Mouse (Mus musculus) ovary, postnatal 36 days (tissue): Measurements from ENCODE around the gene Zfp534.
"Not testable (repeated sequence)": the region's sequence is repeated elsewhere in the genome, so short reads cannot be mapped to it uniquely, and the experiment has no call there.

ENCODE experiments used
- DNase-seq: peaks from one replicate; pipeline ENCODE4 v3.0.0; 2022; ENCODE audit warnings: low spot score, mixed read lengths

Gene Zfp534

DNA sequence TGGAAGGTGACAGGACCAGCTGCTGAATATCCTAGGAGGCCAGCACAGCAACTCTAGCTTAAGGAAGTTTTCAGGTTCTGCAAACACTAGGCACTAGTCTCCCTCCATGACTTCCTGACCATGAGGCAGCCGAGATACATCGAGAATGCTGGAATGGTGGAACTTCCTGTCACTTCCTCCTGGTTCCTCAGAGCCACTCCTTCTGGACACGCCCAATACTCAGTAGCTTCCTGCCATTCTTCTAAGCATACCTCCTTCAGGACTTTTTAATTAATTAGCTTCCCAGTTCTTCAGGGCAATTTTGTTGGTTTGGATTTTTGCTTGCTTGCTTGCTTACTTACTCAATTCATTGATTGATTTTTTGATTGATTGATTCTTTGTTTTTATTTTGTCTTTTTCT lies at the start of gene Zfp534:
TSS of gene Zfp534 (minus strand) at position 101 of the 400 bp plus-strand sequence.
- DNase-seq: not testable (repeated sequence)

DNA sequence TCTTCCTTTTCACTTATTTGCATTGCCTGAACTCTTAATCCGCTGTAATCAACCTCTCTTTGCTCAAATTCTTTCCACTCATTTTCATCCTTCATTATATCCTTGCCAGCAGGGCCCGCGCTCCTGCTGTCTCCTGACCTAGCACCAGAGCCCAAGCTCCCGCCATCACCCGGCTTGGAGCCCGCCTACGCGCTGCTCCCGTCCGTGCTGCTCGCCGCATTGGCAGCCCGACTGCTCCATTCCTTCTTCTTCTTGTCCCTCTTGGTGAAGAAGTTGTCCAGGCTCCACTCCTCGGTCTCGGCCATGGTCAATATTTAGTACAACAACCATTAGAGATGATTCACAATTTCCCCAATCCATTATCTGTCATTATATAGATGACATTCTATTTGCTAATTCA lies 43.9 kb upstream of the Zfp534 start:
- DNase-seq: not testable (repeated sequence)

DNA sequence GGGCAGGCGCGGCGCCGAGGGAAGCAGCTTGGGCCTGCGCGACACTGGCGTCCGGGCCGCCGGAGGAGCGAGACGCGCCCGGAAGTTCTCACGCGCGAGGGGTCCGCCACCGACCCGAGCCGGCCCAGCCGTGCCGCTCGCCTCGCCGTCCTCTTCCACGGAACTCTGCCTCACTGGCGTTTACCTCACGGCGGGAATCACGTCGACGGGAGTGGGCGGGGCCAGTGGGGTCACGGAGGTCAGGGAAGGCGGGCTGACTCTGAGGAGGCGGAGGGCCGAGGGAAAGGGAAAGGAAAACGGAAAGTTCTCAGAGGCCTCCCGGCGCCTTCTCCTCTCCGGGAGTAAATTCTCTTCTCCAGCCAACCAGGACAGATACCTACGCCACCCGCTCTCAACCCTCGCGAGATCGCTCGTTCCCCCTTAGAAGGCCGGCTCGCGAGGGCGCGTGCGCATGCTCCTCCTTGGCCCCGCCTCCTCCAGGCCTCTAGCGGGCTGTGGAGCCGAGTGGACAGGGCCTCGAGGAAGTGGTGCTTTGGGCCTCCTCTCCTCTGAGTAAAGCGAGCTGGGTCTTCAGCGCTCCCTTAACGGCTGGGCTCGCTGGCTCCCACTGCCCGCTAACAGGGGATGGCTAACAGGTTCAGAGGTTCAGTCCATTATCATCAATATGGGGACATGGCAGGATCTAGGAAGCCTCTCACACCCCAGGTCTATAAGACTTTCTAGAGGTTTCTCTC lies 36.5 kb upstream of the Zfp534 start:
- peak; percentile 5 for DNase-seq

DNA sequence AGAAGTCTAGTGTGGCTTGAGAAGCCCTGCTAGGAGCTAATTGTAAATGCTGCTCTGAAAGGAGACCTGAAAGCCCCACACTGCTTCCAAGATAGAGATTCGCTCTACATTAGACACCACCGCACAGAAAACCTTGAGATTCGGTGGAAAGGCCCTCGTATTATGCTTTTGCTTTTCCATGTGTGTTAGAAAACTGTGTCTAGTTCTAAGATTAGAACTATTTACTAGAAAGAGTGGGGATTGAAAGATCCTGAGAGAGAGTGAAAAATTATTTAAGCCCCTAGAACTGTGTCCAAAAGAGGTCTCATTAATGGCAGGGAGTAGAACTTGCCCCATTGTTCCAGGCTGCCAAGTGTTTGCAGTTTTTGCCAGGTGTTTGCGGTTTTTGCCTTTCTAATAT lies 47.1 kb downstream of the Zfp534 start:
- not testable (repeated sequence) for DNase-seq

DNA sequence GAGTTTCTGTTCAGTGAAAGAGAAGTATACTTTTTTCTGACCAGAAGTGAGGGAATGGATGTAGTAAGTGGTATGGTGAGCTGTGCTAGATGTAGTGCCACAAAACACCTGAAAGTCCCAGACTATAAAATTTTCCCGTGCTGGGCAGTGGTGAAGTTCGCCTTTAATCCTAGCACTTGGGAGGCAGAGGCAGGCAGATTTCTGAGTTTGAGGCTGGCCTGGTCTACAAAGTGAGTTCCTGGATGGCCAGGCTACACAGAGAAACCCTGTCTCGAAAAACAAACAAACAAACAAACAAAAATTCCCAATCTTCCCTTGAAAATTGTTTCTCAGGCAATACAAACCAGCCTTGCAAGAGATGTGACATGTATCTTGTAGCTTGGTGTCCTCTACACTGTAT lies 54.9 kb downstream of the Zfp534 start:
- not testable (repeated sequence) for DNase-seq

DNA sequence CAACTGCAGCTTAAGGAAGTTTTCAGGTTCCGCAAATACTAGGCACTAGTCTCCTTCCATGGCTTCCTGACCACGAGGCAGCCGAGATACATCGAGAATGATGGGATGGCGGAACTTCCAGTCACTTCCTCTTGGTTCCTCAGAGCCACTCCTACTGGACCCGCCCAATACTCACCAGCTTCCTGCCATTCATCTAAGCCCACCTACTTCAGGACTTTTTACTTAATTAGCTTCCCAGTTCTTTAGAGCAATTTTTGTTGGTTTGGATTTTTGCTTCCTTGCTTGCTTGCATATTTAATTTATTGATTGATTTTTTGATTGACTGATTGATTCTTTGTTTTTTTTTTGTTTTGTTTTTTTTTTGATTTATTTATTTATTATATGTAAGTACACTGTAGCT lies 59.9 kb downstream of the Zfp534 start, which contains the start of gene Zfp979:
TSS of gene Zfp979 (minus strand) at position 101 of the 400 bp plus-strand sequence.
- DNase-seq: not testable (repeated sequence)

DNA sequence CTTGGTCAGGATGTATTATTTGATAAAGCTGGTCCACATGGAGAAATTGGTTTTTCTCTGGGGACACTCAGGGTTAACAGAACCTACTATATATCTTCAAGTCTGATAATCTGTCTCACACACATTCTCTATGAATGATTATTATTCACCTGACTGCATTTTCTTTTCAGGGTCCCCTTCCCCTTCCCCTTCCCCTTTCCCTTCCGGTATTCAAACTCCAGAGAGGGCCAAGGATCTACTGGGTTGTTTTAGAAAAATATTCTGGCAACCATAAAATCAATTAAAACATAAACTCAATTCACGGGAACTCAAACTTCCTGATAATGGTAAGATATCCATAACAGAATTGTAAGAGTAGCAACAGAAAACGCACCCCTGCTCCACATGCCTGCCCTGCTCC lies 60.4 kb downstream of the Zfp534 start:
- not testable (repeated sequence) for DNase-seq

DNA sequence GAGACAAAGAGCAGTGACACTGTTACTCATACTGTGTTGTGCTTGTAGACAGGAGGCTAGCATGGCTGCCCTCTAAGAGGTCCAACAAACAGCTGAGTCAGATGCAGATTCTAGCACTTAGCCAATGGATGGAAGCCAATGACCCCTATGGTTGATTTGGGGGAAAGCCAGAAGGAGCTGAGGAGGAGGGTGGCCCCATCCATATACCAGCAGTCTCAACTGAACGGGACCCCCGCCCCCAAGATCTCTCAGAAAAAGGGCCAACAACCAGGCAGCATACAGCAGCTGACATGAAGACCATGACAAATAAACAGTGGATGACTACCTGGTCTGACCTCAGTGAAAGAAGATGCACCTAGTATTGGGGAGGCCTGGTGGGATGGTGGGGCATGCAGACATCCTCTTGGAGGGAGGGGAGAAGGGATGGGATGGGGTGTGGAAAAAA lies 68.5 kb downstream of the Zfp534 start:
- not testable (repeated sequence) for DNase-seq
